8 mouse cellular contexts compared by ENCODE assay signal in the genomic region with DNA sequence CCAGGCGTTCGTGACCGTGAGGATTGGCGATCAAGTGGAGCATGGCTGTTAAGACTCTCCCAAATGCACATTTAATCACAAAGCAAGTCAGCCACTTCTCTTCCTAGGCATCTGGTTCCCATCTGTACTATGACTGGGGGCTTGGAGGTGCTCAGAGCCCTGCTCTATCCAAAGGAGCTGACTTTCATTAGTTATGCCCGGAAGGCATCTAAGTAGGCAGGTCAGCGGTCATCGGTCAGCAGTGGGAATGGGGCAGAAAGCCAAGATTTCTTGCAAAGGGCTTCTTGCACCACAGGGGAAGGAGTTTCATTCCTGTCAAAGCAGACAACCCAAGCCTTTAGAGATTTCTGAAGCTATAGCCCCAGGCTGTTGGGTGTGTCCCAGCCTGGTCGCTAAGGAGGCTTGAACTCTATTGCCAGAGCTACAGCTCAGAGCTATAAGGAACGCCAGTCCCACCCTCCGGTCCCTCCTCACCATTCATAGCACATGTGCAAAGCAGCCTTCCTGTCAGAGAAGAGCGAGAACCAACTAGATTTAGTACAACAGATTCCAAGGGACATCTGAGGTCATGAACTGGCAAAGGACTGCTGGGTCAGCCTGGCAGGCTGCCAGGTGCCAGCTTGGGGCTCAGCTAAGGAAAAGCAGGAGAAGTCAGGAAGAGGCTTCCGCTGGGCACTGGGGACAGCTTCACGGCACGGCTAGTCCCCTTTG.
A peak's percentile ranks its signal among the peaks of the same experiment; 100 is the strongest.
DNase-seq lines count a peak whose midpoint lies in the region; ATAC-seq and TF ChIP-seq lines count a peak whose summit lies in the region.

No protein-coding gene starts in this region.

- H3K4me3 ChIP-seq in embryonic facial prominence, embryonic 11.5 days (ENCODE audit: low read depth, low read length) = no peak overlapping the region
- peak overlapping the region; percentile 16; the same call in 1 of the 2 replicates for H3K4me3 ChIP-seq in intestine, postnatal 0 days (ENCODE audit: low read depth, low read length)
- no peak overlapping the region for H3K4me3 ChIP-seq in liver, embryonic 12.5 days

- H3K27ac ChIP-seq in embryonic facial prominence, embryonic 11.5 days (replicated peaks; ENCODE audit: low read depth, low read length) = no peak overlapping the region; the same call in 1 of the 2 replicates
- peak overlapping the region; percentile 58 for H3K27ac ChIP-seq in intestine, postnatal 0 days (ENCODE audit: low read depth, low read length)
- H3K27ac ChIP-seq in liver, embryonic 12.5 days = no peak overlapping the region

- H3K36me3 ChIP-seq in embryonic facial prominence, embryonic 11.5 days (replicated peaks; ENCODE audit: control insufficient read depth, insufficient read depth, low read depth, low read length) = no peaks in the 10 kb centered on the region
- no peaks in the 10 kb centered on the region for H3K36me3 ChIP-seq in intestine, postnatal 0 days (ENCODE audit: control insufficient read depth, insufficient read depth)
- no peaks in the 10 kb centered on the region for H3K36me3 ChIP-seq in liver, embryonic 12.5 days

- TF ChIP-seq CTCF in intestine, postnatal 0 days (IDR thresholded peaks at IDR 0.05; ENCODE audit: low read depth) = no peak

- 30% methylated on average over 14 of the region's 14 CpGs for WGBS in embryonic facial prominence, embryonic 11.5 days
- WGBS in intestine, postnatal 0 days = 53% methylated on average over 14 of the region's 14 CpGs
- 74% methylated on average over 14 of the region's 14 CpGs for WGBS in liver, embryonic 12.5 days (ENCODE audit: insufficient replicate concordance)

- H3K4me2 ChIP-seq in embryonic facial prominence, embryonic 11.5 days (ENCODE audit: low read depth, low read length) = no peak overlapping the region
- peak overlapping the region; percentile 53 for H3K4me2 ChIP-seq in intestine, postnatal 0 days (replicated peaks; ENCODE audit: low read depth)
- no peak overlapping the region for H3K4me2 ChIP-seq in liver, embryonic 12.5 days

- H3K9ac ChIP-seq in embryonic facial prominence, embryonic 11.5 days (replicated peaks; ENCODE audit: low read length) = no peak overlapping the region
- no peak overlapping the region for H3K9ac ChIP-seq in intestine, postnatal 0 days (ENCODE audit: low read depth, low read length)
- no peak overlapping the region for H3K9ac ChIP-seq in liver, embryonic 12.5 days

- no peaks in the 10 kb centered on the region for H3K27me3 ChIP-seq in embryonic facial prominence, embryonic 11.5 days (ENCODE audit: control insufficient read depth, insufficient read depth, low read length)
- H3K27me3 ChIP-seq in intestine, postnatal 0 days (replicated peaks; ENCODE audit: control insufficient read depth, insufficient read depth, low read length) = no peaks in the 10 kb centered on the region
- 0 out of 2 replicates have a peak, but pooled peaks cover 8% of the 10 kb centered on the region for H3K27me3 ChIP-seq in liver, embryonic 12.5 days (replicated peaks)

- H3K4me1 ChIP-seq in embryonic facial prominence, embryonic 11.5 days (ENCODE audit: control insufficient read depth, insufficient read depth, low read length) = peaks cover 11% of the 10 kb centered on the region
- peaks cover 11% of the 10 kb centered on the region for H3K4me1 ChIP-seq in intestine, postnatal 0 days (replicated peaks; ENCODE audit: control insufficient read depth, insufficient read depth, low read length)
- H3K4me1 ChIP-seq in liver, embryonic 12.5 days = peaks cover 13% of the 10 kb centered on the region

- peak; percentile 56 for DNase-seq in testis, postnatal 10 days (ENCODE audit: low spot score)
- DNase-seq in testis, postnatal 14 days (ENCODE audit: low spot score) = no peak
- peak; percentile 75 for DNase-seq in embryonic facial prominence, embryonic 11.5 days (ENCODE audit: low spot score)
- DNase-seq in lung, postnatal 36 days = peak; percentile 70
- DNase-seq in urinary bladder, postnatal 25 days (ENCODE audit: low spot score) = no peak
- DNase-seq in frontal cortex, postnatal 14 days (ENCODE audit: low spot score in 2 of 2) = no peak

- ATAC-seq in embryonic facial prominence, embryonic 11.5 days (replicated peaks; ENCODE audit: insufficient number of reproducible peaks, low FRiP score, low TSS enrichment, low read depth) = no peak; the same call in 1 of the 2 replicates
- peak; percentile 49 for ATAC-seq in intestine, postnatal 0 days
- ATAC-seq in liver, embryonic 12.5 days = no peak

- H3K9me3 ChIP-seq in embryonic facial prominence, embryonic 11.5 days (replicated peaks; ENCODE audit: control insufficient read depth, low read length) = no peaks in the 10 kb centered on the region
- H3K9me3 ChIP-seq in intestine, postnatal 0 days (ENCODE audit: control insufficient read depth) = no peaks in the 10 kb centered on the region
- H3K9me3 ChIP-seq in liver, embryonic 12.5 days (replicated peaks) = no peaks in the 10 kb centered on the region

Comparison
In these comparisons a context has a peak if more than half of its experiments do, and no peak if none do; other contexts are left out.
1. DNase-seq: peak in testis, postnatal 10 days (single experiment), embryonic facial prominence, embryonic 11.5 days (single experiment) and lung, postnatal 36 days (single experiment); none in testis, postnatal 14 days (single experiment), urinary bladder, postnatal 25 days (single experiment) and frontal cortex, postnatal 14 days (0 of 2).